Mouse (Mus musculus) myocyte (in vitro differentiated cells): ENCODE measurements around the gene Fam196b. TPM values are rescaled to one million over a fixed set of nuclear protein-coding genes. Genes with fewer than 3 reads are reported as not detected.

Experiments
- H3K27me3 ChIP-seq: one replicate; pipeline ENCODE4 v1.6.1; 2011; ENCODE audit not compliant: control insufficient read depth, insufficient read depth, insufficient read length
- H3K36me3 ChIP-seq: one replicate; pipeline ENCODE4 v1.6.1; 2011; ENCODE audit not compliant: control insufficient read depth, insufficient read depth
- H3K4me2 ChIP-seq: one replicate; pipeline ENCODE4 v1.6.1; 2011; ENCODE audit warnings: low read depth, control low read depth
- H3K4me3 ChIP-seq: one replicate; pipeline ENCODE4 v1.5.1; 2011; ENCODE audit warnings: mild to moderate bottlenecking, control low read depth, moderate library complexity
- H3K79me2 ChIP-seq: one replicate; pipeline ENCODE4 v1.6.1; 2011; ENCODE audit not compliant: control insufficient read depth, insufficient read depth
- H3ac ChIP-seq: one replicate; pipeline ENCODE4 v1.6.1; 2011; ENCODE audit not compliant: control insufficient read depth, insufficient read length
- CEBPB ChIP-seq: IDR thresholded peaks from 2 replicates; pipeline ENCODE4 v1.6.1; 2011; ENCODE audit warnings: mild to moderate bottlenecking, moderate library complexity; ENCODE audit not compliant: poor library complexity, insufficient read depth, severe bottlenecking
- E2F4 ChIP-seq: IDR thresholded peaks from one replicate; pipeline ENCODE4 v1.6.1; 2011; ENCODE audit warnings: mild to moderate bottlenecking, control low read depth, moderate library complexity; ENCODE audit not compliant: insufficient read depth
- MAX ChIP-seq: IDR thresholded peaks from one replicate; pipeline ENCODE4 v1.6.1; 2011; ENCODE audit warnings: low read depth, mild to moderate bottlenecking, control low read depth
- MYOD1 ChIP-seq, 3 experiments: IDR thresholded peaks; one replicate each; pipeline ENCODE4 v1.6.1; 2011; ENCODE audit warnings: control low read depth in 2 of 3, low read depth in 2 of 3, mild to moderate bottlenecking in 2 of 3, moderate library complexity in 1 of 3; ENCODE audit not compliant: insufficient read length in 2 of 3, control insufficient read depth in 1 of 3
- MYOG ChIP-seq, 3 experiments: IDR thresholded peaks; one replicate each; pipeline ENCODE4 v1.6.1; 2011; ENCODE audit warnings: control low read depth in 2 of 3, low read depth in 2 of 3, mild to moderate bottlenecking in 2 of 3; ENCODE audit not compliant: insufficient read length in 2 of 3, control insufficient read depth in 1 of 3, insufficient read depth in 1 of 3
- POLR2A ChIP-seq: IDR thresholded peaks from one replicate; pipeline ENCODE4 v1.6.1; 2011; ENCODE audit warnings: low read depth, mild to moderate bottlenecking, control low read depth, moderate library complexity; ENCODE audit not compliant: insufficient read length
- POLR2AphosphoS2 ChIP-seq: IDR thresholded peaks from one replicate; pipeline ENCODE4 v1.6.1; 2011; ENCODE audit warnings: low read depth, control low read depth; ENCODE audit not compliant: insufficient read length
- REST ChIP-seq: IDR thresholded peaks from one replicate; pipeline ENCODE4 v1.6.1; 2011; ENCODE audit warnings: mild to moderate bottlenecking, control low read depth, moderate library complexity; ENCODE audit not compliant: insufficient read depth, insufficient read length
- SRF ChIP-seq: IDR thresholded peaks from one replicate; pipeline ENCODE4 v1.6.1; 2011; ENCODE audit warnings: low read depth; ENCODE audit not compliant: control insufficient read depth, insufficient read length
- TCF12 ChIP-seq: IDR thresholded peaks from one replicate; pipeline ENCODE4 v1.6.1; 2011; ENCODE audit warnings: mild to moderate bottlenecking, control low read depth; ENCODE audit not compliant: poor library complexity, insufficient read depth, severe bottlenecking
- TCF3 ChIP-seq: IDR thresholded peaks from one replicate; pipeline ENCODE4 v1.6.1; 2011; ENCODE audit warnings: low read depth, control low read depth; ENCODE audit not compliant: insufficient read length
- USF1 ChIP-seq: IDR thresholded peaks from one replicate; pipeline ENCODE4 v1.6.1; 2011; ENCODE audit warnings: low read depth, mild to moderate bottlenecking, control low read depth, moderate library complexity
- polyA plus RNA-seq: library from polyadenylated mRNA; unstranded; fragments of >200 nt; fragmentation: generic; extraction: Trizol; gene quantifications from one replicate; pipeline ENCODE4 v1.2.1, GENCODE M21; 2012; ENCODE audit warnings: missing spikeins

Gene Fam196b
- polyA plus RNA-seq, 1 experiment = not detected

DNA sequence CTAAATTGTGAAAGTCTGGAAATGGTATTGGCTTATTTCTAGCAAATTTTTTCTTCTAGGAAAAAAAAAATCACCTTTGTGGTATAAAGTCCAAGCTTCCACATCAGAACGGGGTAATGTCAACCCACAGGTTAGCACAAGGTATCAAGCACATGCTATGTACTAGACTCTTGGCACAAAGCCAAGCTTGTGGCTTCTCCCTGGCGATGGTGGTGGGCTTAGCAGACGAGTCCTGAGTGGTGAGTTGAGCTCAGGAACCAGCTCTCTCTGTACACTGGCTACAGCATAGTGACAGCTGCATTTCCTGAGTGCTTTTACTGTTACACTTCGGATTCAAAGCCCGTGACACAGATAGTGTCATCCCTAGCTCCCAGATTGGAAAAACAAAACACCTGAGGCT lies 2.9 kb upstream of the Fam196b start:
- H3K36me3 ChIP-seq = no peaks in the 10 kb centered on the region
- no peaks in the 10 kb centered on the region for H3K27me3 ChIP-seq
- no peak overlapping the region for H3ac ChIP-seq
- no peak overlapping the region for H3K4me2 ChIP-seq
- H3K4me3 ChIP-seq = no peak overlapping the region
- TF ChIP-seq REST = no peak
- no peak for TF ChIP-seq TCF3
- no peak for TF ChIP-seq USF1
- no peak for TF ChIP-seq SRF
- no peak for TF ChIP-seq MAX
- no peak for TF ChIP-seq CEBPB
- no peak for TF ChIP-seq POLR2AphosphoS2
- no peak for TF ChIP-seq POLR2A
- no peak for TF ChIP-seq E2F4
- TF ChIP-seq MYOG (IDR thresholded peaks at IDR 0.05; ENCODE audit: control insufficient read depth in 1 of 3, insufficient read depth in 1 of 3, insufficient read length in 2 of 3, low read depth in 2 of 3) = no peak
- TF ChIP-seq MYOD1 (IDR thresholded peaks at IDR 0.05; ENCODE audit: control insufficient read depth in 1 of 3, insufficient read length in 2 of 3, low read depth in 2 of 3) = no peak
- no peak for TF ChIP-seq TCF12
- no peaks in the 10 kb centered on the region for H3K79me2 ChIP-seq

DNA sequence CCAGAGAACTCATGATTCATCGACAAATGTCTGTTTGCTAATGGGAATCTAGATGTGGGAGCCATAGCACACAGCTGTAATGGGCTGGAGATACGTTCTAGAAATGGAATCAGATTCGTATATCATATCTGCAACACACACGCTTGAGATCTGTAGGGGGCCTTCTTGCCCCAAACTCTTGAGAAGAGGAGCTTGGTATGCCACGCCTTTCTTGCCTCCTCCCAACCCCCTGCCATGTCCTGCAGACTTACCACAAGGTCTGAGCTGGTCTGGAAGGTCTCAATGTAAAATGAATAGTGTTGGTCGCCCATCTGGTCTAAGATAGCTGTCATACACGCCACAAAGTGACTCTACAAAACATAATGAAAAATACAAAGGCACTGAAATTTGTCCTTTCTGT lies 2.4 kb upstream of the Fam196b start:
- H3K4me2 ChIP-seq = no peak overlapping the region
- H3K79me2 ChIP-seq = no peaks in the 10 kb centered on the region
- TF ChIP-seq SRF (no peak), POLR2AphosphoS2 (no peak), CEBPB (no peak), USF1 (no peak), REST (no peak), E2F4 (no peak), MAX (no peak), TCF3 (no peak), POLR2A (no peak), TCF12 (no peak), MYOG (IDR thresholded peaks at IDR 0.05; ENCODE audit: control insufficient read depth in 1 of 3, insufficient read depth in 1 of 3, insufficient read length in 2 of 3, low read depth in 2 of 3) (no peak)
- no peak overlapping the region for H3ac ChIP-seq
- H3K36me3 ChIP-seq = no peaks in the 10 kb centered on the region
- H3K27me3 ChIP-seq = no peaks in the 10 kb centered on the region
- H3K4me3 ChIP-seq = no peak overlapping the region

DNA sequence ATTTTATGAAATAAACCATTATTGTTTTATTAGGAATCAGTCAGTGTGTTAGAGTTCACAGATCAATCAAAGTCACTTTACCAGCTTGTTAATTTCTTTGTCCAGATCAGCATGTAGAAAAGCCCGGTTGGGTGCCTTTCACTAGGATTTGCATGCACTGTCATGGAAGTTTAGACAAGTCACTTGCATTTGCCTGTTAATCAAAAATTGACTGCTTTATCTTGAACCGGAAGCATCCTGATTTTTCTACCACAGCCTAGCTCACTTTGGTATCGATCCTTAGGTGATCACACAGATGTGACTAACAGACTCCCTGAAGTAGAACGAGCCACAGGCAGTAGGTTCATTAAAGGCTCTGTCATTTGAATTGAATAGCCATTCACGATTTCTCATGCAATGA lies 761 bp downstream of the Fam196b start:
- H3K4me3 ChIP-seq = no peak overlapping the region

DNA sequence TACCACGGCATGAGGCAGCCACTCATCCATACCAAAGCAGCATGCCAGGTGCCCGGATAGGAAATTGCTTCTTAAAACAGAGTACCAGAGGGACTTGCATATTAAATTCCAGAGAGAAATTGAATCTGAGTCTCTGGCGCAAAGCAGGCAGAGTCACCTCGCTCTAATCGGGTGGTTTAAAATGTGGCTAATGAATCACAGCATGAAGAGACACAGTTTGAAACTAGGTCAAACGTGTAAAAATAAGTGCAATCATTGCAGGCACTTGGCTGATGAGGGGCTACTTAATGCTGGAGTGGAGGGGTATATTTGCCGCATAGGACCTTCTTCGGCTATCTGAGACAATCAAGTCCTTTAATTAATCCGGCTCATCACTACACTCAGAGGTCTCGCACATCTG lies 1.6 kb downstream of the Fam196b start:
- TF ChIP-seq REST = no peak
- TF ChIP-seq POLR2AphosphoS2 = no peak
- TF ChIP-seq POLR2A = no peak
- TF ChIP-seq MYOD1 (IDR thresholded peaks at IDR 0.05; ENCODE audit: control insufficient read depth in 1 of 3, insufficient read length in 2 of 3, low read depth in 2 of 3) = no peak
- no peak for TF ChIP-seq USF1
- TF ChIP-seq MAX = no peak
- TF ChIP-seq E2F4 = no peak
- no peak for TF ChIP-seq TCF12
- Histone ChIP-seq H3K27me3 (no peaks in the 10 kb centered on the region), H3K36me3 (no peaks in the 10 kb centered on the region), H3K4me3 (no peak overlapping the region), H3ac (no peak overlapping the region), H3K4me2 (no peak overlapping the region), H3K79me2 (no peaks in the 10 kb centered on the region)

More for the DNA sequence above, 761 bp downstream of the Fam196b start:
- TF ChIP-seq POLR2A (no peak), SRF (no peak), E2F4 (no peak), MAX (no peak), MYOD1 (IDR thresholded peaks at IDR 0.05; ENCODE audit: control insufficient read depth in 1 of 3, insufficient read length in 2 of 3, low read depth in 2 of 3) (no peak), REST (no peak), TCF12 (no peak), USF1 (no peak), TCF3 (no peak)
- Histone ChIP-seq H3K36me3 (no peaks in the 10 kb centered on the region), H3K27me3 (no peaks in the 10 kb centered on the region), H3K79me2 (no peaks in the 10 kb centered on the region), H3K4me2 (no peak overlapping the region), H3ac (no peak overlapping the region)

DNA sequence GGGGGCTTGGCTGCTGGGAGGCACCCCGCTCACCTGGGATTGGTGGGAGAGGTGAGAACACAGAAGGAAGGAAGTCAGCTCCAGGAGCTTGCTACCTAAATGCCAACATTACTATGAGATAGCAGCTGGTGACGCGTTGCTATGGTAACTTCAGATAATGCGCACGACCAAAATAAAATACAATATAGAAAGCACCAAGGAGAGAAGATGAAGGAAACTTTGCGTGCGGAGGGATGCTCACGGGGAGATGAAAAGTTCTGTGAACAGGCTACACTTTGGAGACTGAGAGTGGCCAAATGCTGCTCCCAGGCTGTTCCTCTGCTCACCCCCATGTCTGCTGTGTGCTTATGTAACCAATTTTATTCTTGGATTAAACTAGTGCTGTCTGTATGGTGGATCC lies 2.4 kb downstream of the Fam196b start:
- TF ChIP-seq TCF3 = no peak
- TF ChIP-seq TCF12 = no peak
- no peak for TF ChIP-seq CEBPB
- TF ChIP-seq MYOD1 (IDR thresholded peaks at IDR 0.05; ENCODE audit: control insufficient read depth in 1 of 3, insufficient read length in 2 of 3, low read depth in 2 of 3) = no peak
- no peak for TF ChIP-seq USF1
- TF ChIP-seq MAX = no peak
- Histone ChIP-seq H3K79me2 (no peaks in the 10 kb centered on the region), H3K4me2 (no peak overlapping the region)

DNA sequence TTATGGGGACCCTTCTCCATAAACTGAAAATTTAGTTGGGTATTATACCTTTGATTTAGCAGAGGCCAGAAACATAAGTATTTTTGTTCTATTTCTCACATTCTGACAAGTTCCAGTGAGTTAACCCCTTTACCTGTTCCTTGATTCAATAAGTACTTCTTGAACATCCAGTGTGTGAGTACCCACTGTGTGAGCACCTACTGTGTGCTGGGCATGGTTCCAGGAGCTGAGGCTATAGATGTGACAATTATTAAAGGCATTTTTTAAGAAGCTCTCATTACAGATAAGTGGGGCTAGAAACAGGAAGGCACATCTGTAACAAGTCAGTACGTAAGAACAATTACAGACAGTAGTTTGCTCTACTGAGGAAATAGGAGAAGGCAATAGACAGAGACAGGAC lies 4.7 kb downstream of the Fam196b start:
- Histone ChIP-seq H3K4me3 (no peak overlapping the region), H3K4me2 (no peak overlapping the region), H3K36me3 (no peaks in the 10 kb centered on the region), H3K27me3 (no peaks in the 10 kb centered on the region), H3ac (no peak overlapping the region), H3K79me2 (no peaks in the 10 kb centered on the region)
- no peak for TF ChIP-seq TCF12

More for the DNA sequence above, 2.4 kb downstream of the Fam196b start:
- no peak overlapping the region for H3K4me3 ChIP-seq
- no peaks in the 10 kb centered on the region for H3K27me3 ChIP-seq
- no peak overlapping the region for H3ac ChIP-seq
- H3K36me3 ChIP-seq = no peaks in the 10 kb centered on the region
